Mouse (Mus musculus) mammary gland, adult 2 months (tissue): ENCODE measurements around the gene Ptcd1. TPM values are rescaled to one million over a fixed set of nuclear protein-coding genes. Genes with fewer than 3 reads are reported as not detected.

Source experiments
- polyA plus RNA-seq: library from polyadenylated mRNA; depleted of rRNA; stranded (reverse); fragments of >200 nt; gene quantifications from 2 replicates; pipeline ENCODE4 v1.2.3, GENCODE M21; 2012; ENCODE audit warnings: low replicate concordance; rRNA removed

Ptcd1 gene
- polyA plus RNA-seq = 13.3 and 13.5 TPM in 2 replicates

GRCm38 (mm10) chr5:145166536-145167305, at the start of gene Ptcd1, which contains the start of gene Cpsf4:
Gene Ptcd1, minus strand, starts transcription at chr5:145167108.
Gene Cpsf4, plus strand, starts transcription at chr5:145167213.

GRCm38 (mm10) chr5:145203936-145204691, 37.2 kb upstream of the Ptcd1 start, which contains the start of gene Zkscan5:
Gene Zkscan5, plus strand, starts transcription at chr5:145204562.

GRCm38 (mm10) chr5:145201321-145201991, 34.5 kb upstream of the Ptcd1 start, which contains the start of gene Zkscan14:
Gene Zkscan14, minus strand, starts transcription at chr5:145201868.

GRCm38 (mm10) chr5:145191962-145192361, 25.1 kb upstream of the Ptcd1 start, which contains the start of gene Atp5j2:
Gene Atp5j2, minus strand, starts transcription at chr5:145192062.

GRCm38 (mm10) chr5:145139571-145140519, 27.1 kb downstream of the Ptcd1 start, which contains the start of the genes Pdap1 and Bud31:
Gene Pdap1, minus strand, starts transcription at chr5:145140238.
Gene Bud31, plus strand, starts transcription at chr5:145140362.

GRCm38 (mm10) chr5:145114071-145114605, 52.8 kb downstream of the Ptcd1 start, which contains the start of gene Arpc1b:
Gene Arpc1b, plus strand, starts transcription at chr5:145114215.

Other genes starting within 250 kb of the Ptcd1 start
- 36.6 and 42.3 TPM in 2 replicates for gene Smurf1, start 201.3 kb downstream of the Ptcd1 start, polyA plus RNA-seq
- gene Gm4871, start 134.4 kb downstream of the Ptcd1 start, polyA plus RNA-seq = not detected in 2 replicates
- gene 1700018F24Rik, start 124.1 kb downstream of the Ptcd1 start, polyA plus RNA-seq = not detected in 2 replicates
- gene Arpc1a, start 83.3 kb downstream of the Ptcd1 start, polyA plus RNA-seq = 103 and 111 TPM in 2 replicates
- gene Kpna7, start 83.1 kb downstream of the Ptcd1 start, polyA plus RNA-seq = not detected in 2 replicates
- 586 and 942 TPM in 2 replicates for gene Arpc1b, start 52.9 kb downstream of the Ptcd1 start, polyA plus RNA-seq
- 21.0 and 26.7 TPM in 2 replicates for gene Pdap1, start 26.9 kb downstream of the Ptcd1 start, polyA plus RNA-seq
- gene Bud31, start 26.7 kb downstream of the Ptcd1 start, polyA plus RNA-seq = 36.2 and 74.0 TPM in 2 replicates
- 22.3 and 29.3 TPM in 2 replicates for gene Cpsf4, start 105 bp upstream of the Ptcd1 start, polyA plus RNA-seq
- gene Atp5j2, start 25.0 kb upstream of the Ptcd1 start, polyA plus RNA-seq = 99.7 and 184 TPM in 2 replicates
- 2.7 and 3.5 TPM in 2 replicates for gene Zkscan14, start 34.8 kb upstream of the Ptcd1 start, polyA plus RNA-seq
- 3.2 and 5.7 TPM in 2 replicates for gene Zkscan5, start 37.5 kb upstream of the Ptcd1 start, polyA plus RNA-seq
- 12.0 and 23.5 TPM in 2 replicates for gene Zfp655, start 64.6 kb upstream of the Ptcd1 start, polyA plus RNA-seq
- 14.3 and 22.2 TPM in 2 replicates for gene Zscan25, start 113.4 kb upstream of the Ptcd1 start, polyA plus RNA-seq
- gene Cyp3a57, start 178.2 kb upstream of the Ptcd1 start, polyA plus RNA-seq = 3.2 and 10.4 TPM in 2 replicates